Mouse (Mus musculus): ENCODE data around the gene Mettl13.
A peak's percentile ranks its signal among the peaks of the same experiment; 100 is the strongest.

Mettl13 gene

GRCm38 (mm10) chr1:162531584-162531983, 16.8 kb downstream of the Mettl13 start:
- no peak for DNase-seq

- DNase-seq = no peak
Measured at GRCm38 (mm10) chr1:162530666-162531065, 17.7 kb downstream of the Mettl13 start.

GRCm38 (mm10) chr1:162529651-162530050, 18.7 kb downstream of the Mettl13 start:
- DNase-seq = no peak

GRCm38 (mm10) chr1:162515116-162515515, 33.2 kb downstream of the Mettl13 start:
- DNase-seq = no peak

- no peak for DNase-seq
Measured at GRCm38 (mm10) chr1:162510013-162510356, 38.4 kb downstream of the Mettl13 start.

GRCm38 (mm10) chr1:162509329-162510012, 38.9 kb downstream of the Mettl13 start:
- peak; percentile 39 for DNase-seq

- no peak for DNase-seq
Measured at GRCm38 (mm10) chr1:162508211-162509005, 39.9 kb downstream of the Mettl13 start.

GRCm38 (mm10) chr1:162506516-162506915, 41.8 kb downstream of the Mettl13 start:
- DNase-seq = no peak

- no peak for DNase-seq
Measured at GRCm38 (mm10) chr1:162505649-162506048, 42.7 kb downstream of the Mettl13 start.

Data from lung, postnatal 14 days (tissue).